Mouse (Mus musculus) layer of hippocampus, adult 8-10 months (tissue): ENCODE data around the gene Crhr2. TPM values are rescaled to one million over a fixed set of nuclear protein-coding genes. Genes with fewer than 3 reads are reported as not detected.

Source experiments
- DNase-seq, 2 experiments: peaks; one replicate each; pipeline ENCODE4 v3.0.0; 2022; ENCODE audit warnings: low spot score in 2 of 2
- total RNA-seq, 4 experiments: library from RNA; stranded (reverse); gene quantifications; 2 replicates each; pipeline ENCODE4 v1.2.4; 2022

Gene Crhr2
- total RNA-seq, 4 experiments from 2014 or later: 4.0 to 5.9 (median 5.3) TPM

DNA sequence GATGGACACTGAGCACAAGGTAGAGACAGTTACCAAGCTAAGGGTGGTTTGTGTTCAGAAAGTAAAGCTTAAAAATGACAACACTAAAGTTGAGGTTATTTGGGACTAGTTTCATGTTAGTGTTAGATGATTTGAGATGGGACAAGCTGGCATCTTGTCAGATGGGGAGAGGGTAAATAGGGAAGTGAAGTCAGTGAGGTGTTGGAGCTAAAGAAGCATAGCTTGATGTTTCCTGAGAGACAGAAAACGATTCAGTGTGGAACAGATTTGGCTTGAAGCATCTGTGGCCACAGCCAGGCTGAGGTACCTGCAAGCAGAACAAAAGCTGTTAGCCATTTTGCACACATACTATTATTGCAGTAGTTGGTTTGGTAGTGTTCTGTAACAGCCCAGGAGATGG lies 87.5 kb downstream of the Crhr2 start:
- no peak for DNase-seq

DNA sequence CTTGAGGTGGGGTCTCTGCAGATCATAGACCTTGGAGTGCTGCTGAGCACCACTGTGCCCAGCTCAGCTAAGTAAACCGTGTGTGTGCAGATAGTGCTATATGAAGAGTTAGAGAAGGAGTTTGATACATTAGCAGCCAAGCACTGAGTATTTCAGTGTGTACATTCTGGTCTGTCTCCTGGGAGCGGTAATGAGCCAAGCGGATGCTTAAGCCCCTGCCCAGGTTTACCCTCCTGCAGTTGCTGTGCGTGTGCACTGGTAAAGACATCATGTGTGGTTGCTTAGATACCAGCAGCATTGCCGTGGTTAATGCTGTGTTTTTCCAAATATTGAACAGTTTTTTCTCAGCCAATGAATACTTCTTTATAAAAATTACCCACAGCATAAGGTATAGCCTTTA lies 88.3 kb downstream of the Crhr2 start:
- DNase-seq: no peak

DNA sequence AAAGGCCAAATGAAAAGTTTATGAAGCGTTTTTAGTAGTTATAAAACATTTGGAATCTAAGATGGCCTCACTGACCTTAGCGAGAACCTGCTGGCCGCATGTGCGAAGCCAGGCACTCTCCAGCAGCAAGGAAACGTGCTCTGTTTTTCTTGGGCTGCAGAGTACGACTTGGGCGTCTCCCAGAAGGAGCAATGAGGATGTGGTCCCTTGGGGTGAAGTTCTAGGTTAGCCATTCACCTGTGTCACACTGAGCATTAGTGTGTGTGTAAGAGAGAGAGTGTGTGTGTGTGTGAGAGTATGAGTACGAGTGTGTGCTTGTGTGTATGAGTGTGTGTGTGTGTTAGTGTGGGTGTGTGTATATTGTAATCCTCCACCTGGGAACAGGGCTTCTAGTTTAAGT lies 89.6 kb downstream of the Crhr2 start:
- DNase-seq: no peak

Other genes starting within 250 kb of the Crhr2 start
- gene Nod1, start 160.4 kb downstream of the Crhr2 start, total RNA-seq: 1 to 10 TPM; 4.7 to 7.6 (median 6.2) TPM
- gene Ggct, start 140.1 kb downstream of the Crhr2 start, total RNA-seq: 10 to 100 TPM; 30.2 to 38.7 (median 34.5) TPM
- 100 to 1,000 TPM; 125 to 137 (median 130) TPM for gene Gars, start 95.0 kb downstream of the Crhr2 start, total RNA-seq
- 1 to 10 TPM; 1.2 to 6.0 (median 3.1) TPM for gene Inmt, start 42.0 kb upstream of the Crhr2 start, total RNA-seq
- gene Mindy4, start 70.4 kb upstream of the Crhr2 start, total RNA-seq: 10 to 100 TPM; 11.9 to 13.8 (median 12.8) TPM
- 1 to 10 TPM in 2 of 4 experiments, under 1 TPM in 2; 0.19 to 1.3 (median 0.85) TPM for gene Aqp1, start 203.4 kb upstream of the Crhr2 start, total RNA-seq
- not detected for gene Ghrhr, start 243.3 kb upstream of the Crhr2 start, total RNA-seq